Mouse (Mus musculus) lung, embryonic 16.5 days (tissue): Measurements from ENCODE around the gene Psme1. TPM values are rescaled to one million over a fixed set of nuclear protein-coding genes. Genes with fewer than 3 reads are reported as not detected.

Source experiments
- ATAC-seq: fragments of 200-750 bp; cut with Nextera tagmentation; 2 replicates; pipeline ENCODE4 v1.8.0; 2017; ENCODE audit warnings: low read depth, mild to moderate bottlenecking, moderate library complexity
- H3K27ac ChIP-seq: fragments of 300-500 bp; sonication (generic); 2 replicates; pipeline ENCODE4 v1.5.1; 2014; ENCODE audit warnings: mild to moderate bottlenecking, control low read depth, low read length
- H3K27me3 ChIP-seq: fragments of 300-500 bp; sonication (generic); 2 replicates; pipeline ENCODE4 v1.6.1; 2014; ENCODE audit warnings: low read depth, low read length, mixed read lengths; ENCODE audit not compliant: control insufficient read depth, insufficient read depth
- H3K36me3 ChIP-seq: fragments of 300-500 bp; sonication (generic); 2 replicates; pipeline ENCODE4 v1.6.1; 2014; ENCODE audit warnings: low read length; ENCODE audit not compliant: control insufficient read depth, insufficient read depth
- H3K4me1 ChIP-seq: fragments of 300-500 bp; sonication (generic); replicated peaks from 2 replicates; pipeline ENCODE4 v1.6.1; 2014; ENCODE audit warnings: low read length, mixed read lengths; ENCODE audit not compliant: control insufficient read depth, insufficient read depth
- H3K4me2 ChIP-seq: fragments of 300-500 bp; sonication (generic); 2 replicates; pipeline ENCODE4 v1.6.1; 2014; ENCODE audit warnings: low read depth, low read length, control low read depth
- H3K4me3 ChIP-seq: fragments of 300-500 bp; sonication (generic); 2 replicates; pipeline ENCODE4 v1.5.1; 2014; ENCODE audit warnings: mild to moderate bottlenecking, low read length, control low read depth
- H3K9ac ChIP-seq: fragments of 300-500 bp; sonication (generic); 2 replicates; pipeline ENCODE4 v1.6.1; 2014; ENCODE audit warnings: low read length, control low read depth
- H3K9me3 ChIP-seq: fragments of 300-500 bp; sonication (generic); 2 replicates; pipeline ENCODE4 v1.6.1; 2016; ENCODE audit warnings: low read length; ENCODE audit not compliant: control insufficient read depth
- WGBS: fragments of 180-500 bp; shearing (Covaris S2); extraction: QIAGEN DNeasy Blood & Tissue Kit; methylation state at CpG from one replicate; pipeline ENCODE4 v1.1.7; 2014; 5-methylcytosine and 5-hydroxymethylcytosine counted together
- polyA plus RNA-seq: library from polyadenylated mRNA; unstranded; fragments of >200 nt; fragmentation: Nextera tagmentation; extraction: Ambion mirVana; gene quantifications from 2 replicates; pipeline ENCODE4 v1.2.1, GENCODE M21; 2015

Gene Psme1
- 175 and 179 TPM in 2 replicates for polyA plus RNA-seq

DNA sequence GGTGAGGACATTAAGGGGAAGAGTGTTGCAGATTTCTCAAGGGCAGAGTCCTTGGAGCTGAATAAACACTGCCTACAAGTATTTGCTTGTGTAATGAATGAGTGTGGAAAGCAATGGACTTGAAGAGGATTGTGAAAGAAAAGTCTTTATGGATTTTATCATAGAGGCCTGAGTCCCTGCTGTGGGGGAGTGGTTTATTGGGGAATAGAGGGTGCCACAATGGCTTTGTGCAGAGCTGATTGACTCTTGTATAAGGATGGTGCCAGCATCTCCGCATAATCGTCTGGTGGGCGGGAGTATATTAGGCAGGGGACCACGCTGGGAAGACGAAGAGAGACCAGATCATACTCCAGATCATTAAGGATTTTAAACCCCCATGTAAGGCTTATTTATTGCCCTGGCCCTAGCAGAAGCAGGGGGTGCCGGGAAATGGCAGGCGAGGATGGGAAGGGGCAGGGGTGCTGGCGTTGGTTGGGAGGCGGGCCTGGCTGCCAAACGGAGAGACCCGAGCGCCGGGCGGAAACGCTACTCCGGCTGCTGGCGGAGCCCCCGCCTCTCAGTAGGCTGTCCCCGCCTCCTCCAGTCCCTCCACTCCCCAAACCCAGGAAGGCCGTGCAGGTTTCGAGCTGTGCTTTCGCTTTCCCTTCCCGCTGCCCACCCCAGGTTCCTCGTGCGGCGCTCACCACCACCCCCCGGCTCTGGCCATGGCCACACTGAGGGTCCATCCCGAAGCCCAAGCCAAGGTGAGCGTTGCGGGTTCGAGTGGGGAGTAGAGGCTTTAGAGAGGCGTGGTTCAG lies at the start of gene Psme1:
TSS of gene Psme1 (plus strand) at position 253 of the 797 bp plus-strand sequence.
- Histone ChIP-seq H3K9ac (peak within 1 kb of the TSS; percentile 97), H3K27ac (peak within 1 kb of the TSS; percentile 94), H3K36me3 (peaks cover 6% of the 10 kb centered on the region; the same call in 1 of the 2 replicates), H3K27me3 (no peaks in the 10 kb centered on the region), H3K4me2 (peak within 1 kb of the TSS; percentile 75), H3K4me1 (peaks cover 16% of the 10 kb centered on the region), H3K4me3 (peak within 1 kb of the TSS; percentile 95), H3K9me3 (no peaks in the 10 kb centered on the region)
- WGBS: under 1% methylated on average over 31 of the region's 32 CpGs
- ATAC-seq: peak; percentile 95

DNA sequence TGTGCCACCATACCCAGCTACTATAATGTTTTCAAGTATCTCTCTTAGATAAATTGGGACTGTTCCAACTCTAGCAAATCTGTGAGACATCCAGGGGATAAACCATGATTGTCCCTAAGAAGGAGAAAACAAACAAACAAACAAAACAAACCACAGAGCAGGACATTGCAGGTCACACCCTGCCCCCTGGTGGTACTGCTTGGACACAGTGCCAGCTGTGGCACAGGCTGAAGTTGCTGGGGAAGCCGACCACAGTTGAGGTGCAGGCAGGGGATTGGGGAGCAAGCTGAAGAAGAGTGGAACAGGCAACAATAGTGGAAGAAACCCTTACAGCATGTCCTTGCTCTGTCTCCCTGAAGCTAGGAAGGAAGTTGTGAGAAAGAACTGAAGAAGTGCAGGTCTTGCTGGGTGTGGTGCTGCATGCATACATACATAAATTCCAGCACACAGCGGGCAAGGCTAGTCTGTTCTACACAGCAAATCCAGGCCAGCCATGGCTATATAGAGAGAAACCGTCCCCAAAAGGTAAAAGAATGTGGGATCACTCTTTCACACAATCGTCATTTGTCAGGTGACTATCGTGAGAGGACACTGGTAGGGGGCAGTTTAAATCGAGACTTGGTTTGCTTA lies 41.7 kb upstream of the Psme1 start:
- Histone ChIP-seq H3K9me3 (no peaks in the 10 kb centered on the region), H3K4me3 (no peak overlapping the region), H3K4me1 (peaks cover 7% of the 10 kb centered on the region), H3K4me2 (no peak overlapping the region), H3K36me3 (no peaks in the 10 kb centered on the region), H3K27ac (no peak overlapping the region), H3K27me3 (no peaks in the 10 kb centered on the region), H3K9ac (no peak overlapping the region)
- no peak for ATAC-seq
- 37% methylated on average over 6 of the region's 6 CpGs for WGBS

DNA sequence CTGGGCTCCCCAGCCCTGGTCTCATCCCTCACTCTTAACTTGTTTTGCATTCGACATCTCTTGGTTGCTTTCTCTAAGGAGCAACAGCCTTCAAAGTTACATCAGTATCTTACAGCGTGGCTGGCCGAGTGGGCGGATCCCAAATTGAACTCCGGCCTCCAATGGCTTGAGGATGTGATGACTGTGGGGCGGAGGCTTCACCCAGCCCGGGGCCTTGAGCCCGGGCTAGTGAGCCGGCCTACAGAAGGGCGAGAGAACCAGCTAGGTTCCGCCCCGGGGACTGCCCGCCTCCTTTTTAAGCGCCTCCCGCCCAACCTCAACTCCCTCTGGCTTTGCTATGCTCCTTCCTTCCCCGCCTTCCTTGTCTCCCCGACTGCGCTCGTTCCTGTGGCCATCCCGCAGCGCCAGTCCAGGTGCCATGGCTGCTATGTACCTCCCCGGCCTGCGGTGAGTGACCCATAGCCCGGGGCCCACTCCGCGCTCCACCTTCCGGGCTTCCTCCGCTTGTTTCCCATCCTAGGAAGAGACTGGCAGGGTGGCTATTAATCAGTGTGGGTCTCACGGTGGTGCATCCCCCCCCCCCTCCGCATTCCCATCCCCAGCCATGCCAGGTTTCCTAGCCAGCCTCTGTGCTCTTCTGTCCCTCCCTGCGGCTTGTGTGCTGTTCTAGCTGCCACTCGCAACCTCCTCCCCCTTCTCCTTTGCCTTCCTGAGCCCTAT lies 37.7 kb upstream of the Psme1 start, which contains the start of gene Pck2:
TSS of gene Pck2 (plus strand) at position 200 of the 720 bp plus-strand sequence.
- peak; percentile 97 for ATAC-seq

DNA sequence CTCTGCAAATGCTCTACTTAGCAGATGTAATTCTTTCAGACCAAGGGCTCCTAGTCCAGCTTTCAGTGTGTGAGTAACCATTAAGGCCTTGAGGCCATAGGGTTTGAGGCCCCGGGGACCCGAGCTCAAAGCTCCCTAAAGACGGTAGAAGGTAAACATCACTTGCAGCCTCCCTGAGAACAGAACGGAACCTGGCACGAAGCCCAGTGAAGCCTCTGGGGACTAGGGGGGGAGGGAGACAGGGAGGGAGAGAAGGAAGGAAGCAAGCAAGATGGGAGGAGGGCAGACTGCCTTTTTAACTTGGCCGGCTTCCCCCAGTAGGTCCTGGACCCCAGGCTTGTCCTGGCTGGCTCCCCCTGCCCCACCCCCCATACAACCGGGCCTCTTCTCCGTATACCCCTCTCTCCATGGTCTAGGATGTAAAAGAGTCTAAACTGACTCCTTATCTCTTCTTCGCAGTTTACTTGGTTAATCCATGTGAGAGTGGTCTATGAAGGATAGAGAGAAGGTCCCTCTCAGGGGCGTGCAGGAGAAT lies 37.1 kb upstream of the Psme1 start:
- ATAC-seq: peak; percentile 80
- Histone ChIP-seq H3K4me2 (peak overlapping the region; percentile 66), H3K27me3 (no peaks in the 10 kb centered on the region)

More for the DNA sequence above, 37.7 kb upstream of the Psme1 start, which contains the start of gene Pck2:
- Histone ChIP-seq H3K4me2 (peak within 1 kb of the TSS; percentile 66), H3K36me3 (peaks cover 18% of the 10 kb centered on the region), H3K9me3 (no peaks in the 10 kb centered on the region), H3K4me3 (peak within 1 kb of the TSS; percentile 80), H3K9ac (peak within 1 kb of the TSS; percentile 83), H3K27ac (peak within 1 kb of the TSS; percentile 97), H3K27me3 (no peaks in the 10 kb centered on the region), H3K4me1 (peaks cover 12% of the 10 kb centered on the region)
- under 1% methylated on average over 32 of the region's 32 CpGs for WGBS

DNA sequence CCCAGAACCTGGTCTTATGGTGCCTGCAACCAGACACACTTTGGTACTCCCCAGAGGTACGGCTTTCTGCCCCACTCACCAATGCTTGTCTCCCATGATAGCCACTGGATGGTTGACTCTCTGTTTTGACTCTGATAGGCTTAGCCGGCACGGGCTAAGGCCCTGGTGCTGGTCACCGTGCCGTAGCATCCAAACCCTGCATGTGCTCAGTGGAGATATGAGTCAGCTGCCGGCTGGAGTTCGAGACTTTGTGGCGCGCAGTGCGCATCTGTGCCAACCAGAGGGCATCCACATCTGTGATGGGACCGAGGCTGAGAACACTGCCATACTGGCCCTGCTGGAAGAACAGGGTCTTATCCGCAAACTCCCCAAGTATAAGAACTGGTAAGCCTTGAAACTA lies 35.7 kb upstream of the Psme1 start:
- Histone ChIP-seq H3K27me3 (no peaks in the 10 kb centered on the region), H3K9ac (no peak overlapping the region), H3K36me3 (peaks cover 27% of the 10 kb centered on the region), H3K9me3 (no peaks in the 10 kb centered on the region), H3K4me1 (peaks cover 12% of the 10 kb centered on the region), H3K27ac (no peak overlapping the region), H3K4me3 (no peak overlapping the region), H3K4me2 (no peak overlapping the region)
- no peak for ATAC-seq
- 96% methylated on average over 12 of the region's 12 CpGs for WGBS

More for the DNA sequence above, 37.1 kb upstream of the Psme1 start:
- H3K36me3 ChIP-seq: peaks cover 23% of the 10 kb centered on the region
- peak overlapping the region; percentile 83 for H3K9ac ChIP-seq
- peak overlapping the region; percentile 80 for H3K4me3 ChIP-seq
- WGBS: under 1% methylated on average over 10 of the region's 10 CpGs
- H3K9me3 ChIP-seq: no peaks in the 10 kb centered on the region
- peaks cover 12% of the 10 kb centered on the region for H3K4me1 ChIP-seq
- peak overlapping the region; percentile 97 for H3K27ac ChIP-seq

DNA sequence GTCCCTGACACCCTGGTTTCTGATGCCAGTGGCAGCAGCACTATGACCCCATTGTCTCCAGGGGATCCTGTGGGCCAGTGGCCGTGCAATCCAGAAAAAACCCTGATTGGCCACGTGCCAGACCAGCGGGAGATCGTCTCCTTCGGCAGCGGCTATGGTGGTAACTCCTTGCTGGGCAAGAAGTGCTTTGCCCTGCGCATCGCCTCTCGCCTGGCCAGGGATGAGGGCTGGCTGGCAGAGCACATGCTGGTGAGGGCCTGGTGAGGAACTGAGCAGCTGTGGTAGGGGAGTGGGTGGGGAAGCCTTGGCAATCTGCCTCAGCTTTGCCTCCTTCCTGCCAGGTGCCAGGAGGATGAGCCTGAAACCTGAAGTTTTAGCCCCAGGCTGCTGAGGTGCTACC lies 33.6 kb upstream of the Psme1 start:
- Histone ChIP-seq H3K4me1 (peaks cover 12% of the 10 kb centered on the region), H3K9ac (no peak overlapping the region), H3K4me2 (no peak overlapping the region), H3K4me3 (no peak overlapping the region), H3K9me3 (no peaks in the 10 kb centered on the region), H3K27ac (no peak overlapping the region), H3K27me3 (no peaks in the 10 kb centered on the region), H3K36me3 (peaks cover 44% of the 10 kb centered on the region)
- ATAC-seq: no peak
- 55% methylated on average over 9 of the region's 9 CpGs for WGBS

DNA sequence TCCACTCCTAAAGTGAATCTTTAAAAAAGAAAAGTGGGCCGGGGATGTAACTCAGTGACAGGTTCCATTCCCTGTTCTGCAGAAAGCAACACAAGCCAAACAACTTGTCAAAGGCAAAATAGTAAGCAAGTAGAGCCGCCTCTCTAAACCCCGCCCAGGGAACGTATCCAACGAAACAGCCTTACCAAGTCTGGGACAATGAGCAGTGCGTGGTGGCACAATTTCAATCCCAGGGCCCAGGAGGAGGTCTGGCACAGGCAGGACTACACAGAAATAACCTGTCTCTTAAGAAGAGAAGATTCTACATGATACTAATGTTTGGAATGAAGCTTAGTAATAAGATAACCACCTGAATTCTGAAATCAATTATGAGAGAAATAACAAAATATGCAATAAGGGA lies 27.7 kb upstream of the Psme1 start:
- no peaks in the 10 kb centered on the region for H3K4me1 ChIP-seq
- H3K27me3 ChIP-seq: no peaks in the 10 kb centered on the region
- WGBS: 81% methylated on average over 6 of the region's 6 CpGs
- peaks cover 31% of the 10 kb centered on the region for H3K36me3 ChIP-seq
- ATAC-seq: no peak
- no peak overlapping the region for H3K9ac ChIP-seq
- H3K9me3 ChIP-seq: no peaks in the 10 kb centered on the region
- no peak overlapping the region for H3K27ac ChIP-seq
- no peak overlapping the region for H3K4me2 ChIP-seq
- no peak overlapping the region for H3K4me3 ChIP-seq

DNA sequence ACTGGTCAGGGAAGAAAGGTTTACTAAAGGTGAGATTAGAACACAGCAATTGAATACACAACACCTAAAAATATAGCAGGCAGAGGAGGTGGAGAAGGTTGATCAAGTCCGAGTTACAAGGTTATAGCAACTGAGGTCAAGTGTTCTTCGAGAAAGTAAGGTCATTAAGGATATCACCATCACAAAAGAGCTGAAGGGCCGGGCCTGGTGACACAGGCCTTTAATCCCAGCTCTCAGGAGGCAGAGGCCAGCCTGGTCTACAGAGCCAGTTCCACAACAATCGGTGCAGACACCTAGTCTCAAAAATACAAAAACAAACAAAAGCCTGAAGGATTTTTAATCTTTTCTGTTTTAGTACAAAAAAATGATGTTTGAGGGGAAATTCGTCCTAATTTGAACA lies 26.6 kb upstream of the Psme1 start:
- H3K4me2 ChIP-seq: no peak overlapping the region
- no peak overlapping the region for H3K4me3 ChIP-seq
- H3K4me1 ChIP-seq: no peaks in the 10 kb centered on the region
- H3K9ac ChIP-seq: no peak overlapping the region
- H3K27me3 ChIP-seq: no peaks in the 10 kb centered on the region
- no peak overlapping the region for H3K27ac ChIP-seq
- WGBS: 70% methylated on average over 5 of the region's 5 CpGs
- peaks cover 21% of the 10 kb centered on the region for H3K36me3 ChIP-seq
- no peak for ATAC-seq
- no peaks in the 10 kb centered on the region for H3K9me3 ChIP-seq

DNA sequence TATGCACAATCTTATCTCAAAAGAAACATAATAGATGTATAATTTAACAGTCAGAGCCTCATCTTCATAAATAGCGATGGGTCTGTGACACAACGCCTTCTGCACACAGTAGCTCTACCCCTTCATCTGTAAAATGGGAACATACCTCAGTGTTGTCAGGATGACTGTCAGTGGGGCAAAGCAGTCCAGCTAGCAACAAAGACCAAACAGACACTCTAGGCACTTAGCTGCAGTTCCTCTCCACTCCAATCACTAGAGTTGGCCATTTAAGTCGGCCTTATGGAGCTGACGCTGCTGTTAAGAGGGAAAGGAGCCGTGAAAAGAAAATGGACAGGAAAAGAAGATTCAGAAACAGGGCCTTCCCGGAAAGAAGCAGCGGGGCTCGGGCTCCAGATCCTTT lies 26.1 kb upstream of the Psme1 start:
- H3K4me1 ChIP-seq: peaks cover 2% of the 10 kb centered on the region
- H3K9ac ChIP-seq: no peak overlapping the region
- whole genome bisulfite sequencing: 90% methylated on average over 8 of the region's 8 CpGs
- H3K4me2 ChIP-seq: no peak overlapping the region
- no peak overlapping the region for H3K4me3 ChIP-seq
- H3K27ac ChIP-seq: no peak overlapping the region
- no peaks in the 10 kb centered on the region for H3K9me3 ChIP-seq
- ATAC-seq: no peak
- H3K27me3 ChIP-seq: no peaks in the 10 kb centered on the region
- peaks cover 21% of the 10 kb centered on the region for H3K36me3 ChIP-seq
